Mouse (Mus musculus) B cell, adult 2 months (primary cell): ENCODE data around the gene Tbc1d1.

Experiments
- DNase-seq, 2 experiments: peaks; one replicate each; pipeline ENCODE4 v3.0.0; 2022

Tbc1d1 gene

GRCm38 (mm10) chr5:64393530-64393929 is 237.4 kb downstream of the Tbc1d1 start:
- no peak for DNase-seq

GRCm38 (mm10) chr5:64398155-64398554 is 242.1 kb downstream of the Tbc1d1 start:
- no peak for DNase-seq

GRCm38 (mm10) chr5:64400742-64401141 is 244.6 kb downstream of the Tbc1d1 start:
- DNase-seq: no peak
